Mouse (Mus musculus) ES-E14 (cell line): Measurements from ENCODE around the gene Tnfaip8l2.

Experiments
- CHD2 ChIP-seq: IDR thresholded peaks from 2 replicates; pipeline ENCODE4 v1.6.1; 2014; ENCODE audit warnings: mild to moderate bottlenecking, low read depth, low read length, inconsistent platforms
- HCFC1 ChIP-seq: IDR thresholded peaks from 2 replicates; pipeline ENCODE4 v1.6.1; 2012; ENCODE audit warnings: low read length, inconsistent platforms, borderline replicate concordance; ENCODE audit not compliant: insufficient read depth
- MAFK ChIP-seq: IDR thresholded peaks from 2 replicates; pipeline ENCODE4 v1.6.1; 2014; ENCODE audit warnings: mild to moderate bottlenecking, low read depth, low read length, inconsistent platforms; ENCODE audit not compliant: insufficient read depth
- ZC3H11A ChIP-seq: IDR thresholded peaks from 2 replicates; pipeline ENCODE4 v1.6.1; 2012; ENCODE audit warnings: low read depth, mild to moderate bottlenecking, inconsistent platforms, low read length, borderline replicate concordance

DNA sequence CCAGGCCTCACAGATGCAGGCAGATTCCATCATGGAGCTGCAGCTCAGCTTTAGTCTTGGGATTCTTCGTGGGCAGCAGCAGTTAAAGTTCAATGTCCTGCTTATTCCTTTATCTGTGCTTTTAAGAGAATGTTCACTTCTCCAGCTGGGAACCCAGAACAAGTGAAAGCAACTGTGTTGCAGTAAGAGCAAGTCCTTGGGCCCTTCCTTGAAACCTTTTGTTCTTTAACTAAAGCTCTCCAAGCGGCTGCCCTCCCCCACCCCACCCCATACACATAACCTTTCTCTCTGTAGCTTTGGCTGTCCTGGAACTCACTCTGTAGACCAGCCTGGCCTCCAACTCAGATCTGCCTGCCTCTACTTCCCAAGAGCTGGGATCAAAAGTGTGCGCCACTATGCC, 34.3 kb upstream of the Tnfaip8l2 start:
- TF ChIP-seq ZC3H11A (no peak), HCFC1 (no peak), MAFK (no peak), CHD2 (no peak)
